Mouse (Mus musculus): ENCODE data around the gene Ppp1r12c.

Ppp1r12c gene

GRCm38 (mm10) chr7:4516332-4517050 is 15.0 kb upstream of the Ppp1r12c start, which contains the start of gene Tnnt1:
Tnnt1 (minus strand) TSS chr7:4516382.
- DNase-seq (ENCODE audit: low read depth): no peak

- no peak for DNase-seq (ENCODE audit: low read depth)
Observed at GRCm38 (mm10) chr7:4515853-4516252, 14.4 kb upstream of the Ppp1r12c start.

- DNase-seq (ENCODE audit: low read depth): peak; percentile 13
Observed at GRCm38 (mm10) chr7:4513829-4514712, 12.6 kb upstream of the Ppp1r12c start.

- DNase-seq (ENCODE audit: low read depth): peak; percentile 79
Observed at GRCm38 (mm10) chr7:4513236-4513635, 11.8 kb upstream of the Ppp1r12c start.

DNA sequence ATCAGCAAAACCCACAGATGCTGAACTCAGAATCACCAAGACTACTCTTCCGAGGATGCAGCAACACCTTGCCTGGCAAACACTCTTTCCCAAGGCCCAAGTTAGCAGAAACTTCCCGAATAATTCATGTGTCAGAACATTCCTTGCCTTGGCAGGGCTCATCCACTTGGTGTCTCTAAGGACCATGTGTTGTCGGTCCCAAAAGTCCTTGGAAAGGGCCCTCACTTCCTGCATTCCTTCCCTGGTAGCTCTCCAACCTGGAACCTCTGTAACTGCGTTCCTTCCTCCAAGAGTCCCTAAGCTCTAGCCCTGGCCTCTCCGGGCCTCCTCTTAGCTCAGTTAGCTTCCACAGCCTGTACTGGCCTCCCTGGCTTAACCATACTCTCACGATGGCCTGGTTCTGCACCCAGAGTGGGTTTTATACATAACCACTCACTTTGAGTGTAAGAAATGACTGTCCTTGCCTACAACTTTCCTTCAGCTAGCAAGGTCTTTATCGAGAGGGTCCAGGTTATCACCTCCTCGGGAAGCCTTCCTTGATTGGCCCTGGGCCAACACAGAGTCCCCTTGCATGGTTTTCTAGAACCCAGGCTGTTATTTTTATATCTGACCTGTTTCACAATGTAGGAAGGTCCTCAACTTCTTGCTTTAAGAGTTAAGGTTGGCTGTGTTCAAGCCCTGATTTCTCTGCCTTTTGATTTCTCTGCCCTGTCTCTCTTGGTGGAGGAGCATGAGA is 10.2 kb upstream of the Ppp1r12c start:
- DNase-seq (ENCODE audit: low read depth): no peak

- peak; percentile 73 for DNase-seq (ENCODE audit: low read depth)
Observed at GRCm38 (mm10) chr7:4509863-4510608, 8.6 kb upstream of the Ppp1r12c start.

GRCm38 (mm10) chr7:4508739-4509116 is 7.2 kb upstream of the Ppp1r12c start:
- no peak for DNase-seq (ENCODE audit: low read depth)

GRCm38 (mm10) chr7:4508062-4508738 is 6.7 kb upstream of the Ppp1r12c start:
- no peak for DNase-seq (ENCODE audit: low read depth)

GRCm38 (mm10) chr7:4507220-4507619 is 5.7 kb upstream of the Ppp1r12c start:
- no peak for DNase-seq (ENCODE audit: low read depth)

DNA sequence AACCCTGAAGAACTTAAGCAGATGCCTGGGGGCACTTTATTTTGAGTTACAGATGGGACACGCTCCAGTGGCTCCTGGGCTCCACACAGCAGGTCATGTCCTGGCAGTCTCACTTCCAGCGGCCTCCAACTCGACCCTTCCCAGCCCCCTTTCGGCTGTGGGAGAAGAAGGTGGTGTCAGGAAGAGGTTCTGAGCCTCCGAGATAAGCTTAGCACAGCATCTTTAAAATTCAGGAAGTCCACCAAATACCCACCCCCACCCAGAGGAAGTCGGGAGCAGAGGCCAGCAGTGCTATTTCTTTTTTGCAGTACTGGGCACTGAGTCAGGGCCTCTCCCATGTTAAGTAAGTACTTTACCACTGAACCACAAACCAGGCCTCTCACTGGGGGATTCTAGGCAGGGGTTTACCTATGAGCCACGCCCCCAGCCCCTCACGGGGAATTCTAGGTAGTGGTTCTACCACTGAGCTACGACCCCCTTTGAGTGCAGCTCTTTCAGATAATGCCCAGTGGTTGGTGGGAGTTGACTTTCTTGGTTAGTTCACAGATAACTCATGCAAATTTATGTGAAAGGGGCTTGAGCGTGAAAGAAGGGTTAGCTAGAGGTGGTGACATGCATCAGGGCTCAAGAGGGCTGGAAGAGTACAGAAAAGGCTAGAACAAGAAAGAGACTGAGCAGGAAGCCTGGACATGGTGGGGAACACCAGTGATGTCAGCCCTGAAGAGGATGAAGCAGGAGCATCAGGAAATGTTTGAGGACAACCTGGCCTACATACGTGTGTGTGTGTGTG is 3.4 kb upstream of the Ppp1r12c start:
- DNase-seq (ENCODE audit: low read depth): no peak

GRCm38 (mm10) chr7:4503858-4504257 is 2.4 kb upstream of the Ppp1r12c start:
- DNase-seq (ENCODE audit: low read depth): no peak

DNA sequence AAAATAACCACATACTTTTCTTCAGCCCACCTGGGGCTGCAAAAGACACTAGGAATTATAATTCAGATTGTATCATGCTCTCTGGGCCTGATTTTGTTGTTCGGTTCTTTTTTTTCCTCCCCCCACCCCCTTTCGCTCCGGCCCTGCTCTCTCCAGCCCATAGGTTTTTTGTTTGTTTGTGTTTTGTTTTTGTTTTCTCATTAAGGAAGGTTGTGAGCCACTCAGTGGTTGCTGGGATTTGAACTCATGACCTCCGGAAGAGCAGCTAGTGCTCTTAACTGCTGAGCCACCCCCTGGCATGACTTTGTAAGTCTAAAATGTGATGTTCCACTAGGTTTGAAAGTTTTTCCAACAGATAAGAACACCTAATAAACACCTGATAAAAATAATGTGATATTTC is 1.6 kb upstream of the Ppp1r12c start:
- DNase-seq (ENCODE audit: low read depth): no peak

DNA sequence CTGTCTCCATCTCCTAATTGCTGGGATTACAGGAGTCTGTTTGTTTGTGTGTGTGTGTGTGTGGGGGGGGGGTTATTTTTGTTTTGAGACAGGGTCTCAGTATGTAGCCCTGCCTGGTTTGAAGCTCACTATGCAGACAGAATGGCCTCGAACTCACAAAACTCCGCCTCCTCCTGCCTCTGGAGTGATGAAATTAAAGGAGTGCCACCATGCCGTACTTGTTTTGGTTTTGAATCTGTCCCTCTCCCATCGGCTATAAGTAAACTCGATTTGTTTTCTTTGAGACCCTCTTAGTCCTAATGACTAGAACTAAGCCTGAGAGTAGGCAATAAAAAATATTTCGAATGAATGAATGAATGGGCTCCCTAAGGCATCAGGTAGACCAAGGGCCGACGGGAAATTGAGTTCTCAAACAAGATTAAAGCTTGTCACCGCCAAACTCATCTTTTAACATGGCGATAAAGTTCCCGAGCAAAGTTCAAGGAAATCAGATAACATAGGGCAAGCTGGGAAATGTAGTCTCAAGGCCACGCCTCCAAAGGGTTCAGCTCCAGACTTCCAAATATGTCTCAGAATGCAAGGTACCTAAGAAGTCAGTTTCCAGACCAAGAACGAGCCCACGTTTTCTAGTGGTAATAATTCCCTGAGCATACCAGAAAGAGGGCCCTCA is 1.1 kb upstream of the Ppp1r12c start:
- peak; percentile 69 for DNase-seq (ENCODE audit: low read depth)

- no peak for DNase-seq (ENCODE audit: low read depth)
Observed at GRCm38 (mm10) chr7:4500892-4501471, 498 bp downstream of the Ppp1r12c start.

DNA sequence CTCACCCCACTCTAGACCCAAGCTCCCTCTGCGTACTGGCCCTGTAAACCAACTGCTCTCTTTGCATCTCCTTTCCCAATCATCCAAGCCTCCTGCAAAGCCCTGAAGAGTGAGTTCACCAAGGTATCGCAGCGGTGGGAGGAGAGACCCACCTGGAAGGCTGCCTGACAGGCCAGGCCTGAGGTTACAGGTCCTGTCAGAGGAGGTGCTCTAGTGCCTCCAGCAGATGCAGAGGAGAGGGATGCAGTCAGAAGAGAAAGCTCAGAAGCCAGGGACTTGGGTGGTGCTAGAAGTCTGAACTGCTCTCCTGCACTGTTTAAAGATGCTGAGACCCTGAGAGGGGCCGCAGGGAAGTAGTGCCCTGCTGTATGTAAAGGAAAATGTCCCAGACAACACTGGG is 2.4 kb downstream of the Ppp1r12c start:
- DNase-seq (ENCODE audit: low read depth): no peak

- DNase-seq (ENCODE audit: low read depth): peak; percentile 47
Observed at GRCm38 (mm10) chr7:4498251-4498650, 3.2 kb downstream of the Ppp1r12c start.

DNA sequence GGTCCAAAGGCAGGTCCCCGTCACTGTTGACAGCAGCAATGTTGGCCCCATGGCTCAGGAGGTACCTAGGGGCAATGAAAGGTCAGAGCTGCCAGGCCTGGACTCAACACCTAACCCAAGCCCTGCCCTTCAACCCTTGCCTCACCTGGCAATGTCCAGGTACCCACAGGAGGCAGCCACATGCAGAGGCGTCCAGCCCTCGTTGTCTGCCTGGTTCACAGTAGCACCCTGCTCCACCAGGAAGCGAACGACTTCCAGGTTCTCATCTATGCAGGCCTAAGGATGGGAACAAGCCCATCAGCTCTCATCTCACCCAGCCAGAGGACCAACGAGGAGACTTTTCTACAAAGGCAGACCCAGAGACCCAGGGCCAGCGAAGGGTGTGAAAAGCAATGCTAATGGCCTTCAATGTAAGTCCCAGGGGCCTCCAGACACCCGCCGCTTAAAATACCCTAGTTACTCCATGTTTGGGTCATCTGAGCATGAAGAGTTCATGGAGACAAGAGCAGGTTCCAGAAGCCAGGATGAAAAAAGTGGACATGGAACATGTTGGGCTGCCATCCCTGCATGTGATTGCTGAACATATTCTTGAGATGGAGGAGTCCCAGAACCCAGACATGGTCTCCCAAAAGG is 4.1 kb downstream of the Ppp1r12c start:
- DNase-seq (ENCODE audit: low read depth): no peak

- DNase-seq (ENCODE audit: low read depth): no peak
Observed at GRCm38 (mm10) chr7:4496468-4496867, 5.0 kb downstream of the Ppp1r12c start.

- DNase-seq (ENCODE audit: low read depth): no peak
Observed at GRCm38 (mm10) chr7:4493991-4494390, 7.5 kb downstream of the Ppp1r12c start.

Data from NIH3T3 (cell line).